Mouse (Mus musculus) pancreas, adult 10 weeks (tissue): ENCODE data around the gene Rimklb. TPM values are rescaled to one million over a fixed set of nuclear protein-coding genes. Genes with fewer than 3 reads are reported as not detected.

Experiments used
- polyA plus RNA-seq: library from polyadenylated mRNA; stranded (reverse); fragments of 350-450 nt; fragmentation: Illumina TruSeq; extraction: RNeasy Lipid Tissue Mini Kit (QIAGEN cat#74804); gene quantifications from one replicate; pipeline ENCODE4 v1.2.3, GENCODE M21; 2015; ENCODE audit warnings: low read depth, low replicate concordance; ENCODE audit not compliant: insufficient read depth

Rimklb gene
- not detected for polyA plus RNA-seq

DNA sequence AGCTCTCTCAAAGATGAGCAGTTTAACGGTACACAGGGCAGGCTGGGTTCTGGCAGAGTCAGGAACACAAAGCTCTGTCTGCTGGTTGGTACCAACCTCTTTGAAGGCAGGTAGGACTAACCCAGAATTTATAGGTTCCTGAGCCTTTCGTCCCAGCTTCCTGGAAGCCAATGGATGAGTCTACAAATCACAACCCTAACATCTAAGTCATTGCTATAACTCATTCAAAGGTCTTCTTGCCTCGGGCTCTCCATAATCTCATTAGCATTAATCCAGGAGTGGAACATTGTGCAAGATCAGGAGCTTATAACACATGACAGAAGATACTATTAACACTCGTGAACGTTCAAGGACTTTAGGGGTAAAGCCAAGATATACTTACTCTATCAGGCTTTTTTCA, at the start of gene Rimklb:
Gene Rimklb, minus strand, starts transcription at position 101 of the 400 bp plus-strand sequence.

DNA sequence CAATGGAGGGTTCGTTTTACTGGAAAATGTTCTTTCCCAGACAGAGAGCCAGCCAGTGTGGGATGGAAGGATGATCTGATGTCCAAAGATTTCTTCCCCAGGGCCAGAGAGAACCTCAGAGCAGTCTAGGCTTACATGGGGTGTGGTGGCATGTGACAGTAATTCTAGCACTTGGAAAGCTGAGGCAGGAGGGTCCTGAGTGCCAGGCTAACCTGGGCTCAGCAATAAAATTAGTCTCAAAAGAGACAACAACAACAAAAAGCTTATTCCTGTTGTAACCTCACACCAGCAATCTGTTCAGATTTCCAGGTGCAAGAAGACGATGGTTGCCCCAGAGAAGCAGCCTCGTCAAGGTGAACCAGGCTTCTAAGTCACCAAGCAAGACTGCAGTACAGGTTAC, 7.0 kb upstream of the Rimklb start, which contains the start of gene Mfap5:
Gene Mfap5, plus strand, starts transcription at position 301 of the 400 bp plus-strand sequence.

Other genes starting within 250 kb of the Rimklb start
- gene Klrg1, start 215.9 kb downstream of the Rimklb start, polyA plus RNA-seq = not detected
- 22.2 TPM for gene M6pr, start 190.0 kb downstream of the Rimklb start, polyA plus RNA-seq
- 6.2 TPM for gene Phc1, start 158.2 kb downstream of the Rimklb start, polyA plus RNA-seq
- gene Mfap5, start 7.1 kb upstream of the Rimklb start, polyA plus RNA-seq = 23.7 TPM
- gene Aicda, start 55.0 kb upstream of the Rimklb start, polyA plus RNA-seq = not detected
- 4.2 TPM for gene Apobec1, start 103.7 kb upstream of the Rimklb start, polyA plus RNA-seq
- not detected for gene Gdf3, start 111.3 kb upstream of the Rimklb start, polyA plus RNA-seq
- gene Dppa3, start 127.6 kb upstream of the Rimklb start, polyA plus RNA-seq = not detected
- not detected for gene Nanog, start 208.7 kb upstream of the Rimklb start, polyA plus RNA-seq